Mouse (Mus musculus) kidney, adult 10 weeks (tissue): ENCODE data around the gene Mtor. TPM values are rescaled to one million over a fixed set of nuclear protein-coding genes. Genes with fewer than 3 reads are reported as not detected.

Experiments
- polyA plus RNA-seq: library from polyadenylated mRNA; stranded (reverse); fragments of 350-450 nt; fragmentation: Illumina TruSeq; extraction: RNeasy Lipid Tissue Mini Kit (QIAGEN cat#74804); gene quantifications from one replicate; pipeline ENCODE4 v1.2.3, GENCODE M21; 2014; ENCODE audit warnings: low read depth, low replicate concordance

The Mtor gene
- 11.6 TPM for polyA plus RNA-seq

DNA sequence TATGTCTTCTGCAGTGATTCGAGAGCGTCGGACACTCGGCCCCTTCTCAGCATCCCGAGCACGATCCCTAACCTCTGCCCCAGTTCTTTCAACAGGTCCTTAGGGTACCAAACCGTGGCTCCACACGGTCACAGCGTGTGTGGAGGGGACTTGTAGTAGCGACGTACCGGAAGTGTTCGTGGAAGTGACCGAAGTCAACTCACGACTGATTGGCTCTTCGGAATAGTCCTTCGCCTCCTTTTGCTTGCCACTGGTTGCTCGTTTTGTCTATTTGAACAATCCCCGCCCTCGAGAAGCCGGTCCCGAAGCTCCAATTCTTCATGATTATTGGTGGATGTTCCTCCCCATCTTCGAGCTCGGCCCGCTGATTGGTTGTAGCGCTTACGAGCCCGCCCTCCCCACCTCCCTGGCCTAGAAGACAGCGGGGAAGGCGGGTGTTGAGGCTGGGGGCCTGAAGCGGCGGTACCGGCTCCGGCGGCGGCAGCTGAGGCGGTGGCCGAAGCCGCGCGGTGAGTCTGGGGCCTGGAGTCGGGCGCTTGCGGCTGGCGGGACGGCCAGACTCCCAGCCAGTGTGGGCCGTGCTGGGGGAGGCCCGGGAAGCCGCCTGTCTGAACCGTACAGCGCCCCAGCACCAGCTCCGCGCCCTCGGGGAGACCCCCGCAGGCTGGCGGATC lies at the start of gene Mtor:
Mtor (plus strand) TSS at position 433 of the 674 bp plus-strand sequence.

DNA sequence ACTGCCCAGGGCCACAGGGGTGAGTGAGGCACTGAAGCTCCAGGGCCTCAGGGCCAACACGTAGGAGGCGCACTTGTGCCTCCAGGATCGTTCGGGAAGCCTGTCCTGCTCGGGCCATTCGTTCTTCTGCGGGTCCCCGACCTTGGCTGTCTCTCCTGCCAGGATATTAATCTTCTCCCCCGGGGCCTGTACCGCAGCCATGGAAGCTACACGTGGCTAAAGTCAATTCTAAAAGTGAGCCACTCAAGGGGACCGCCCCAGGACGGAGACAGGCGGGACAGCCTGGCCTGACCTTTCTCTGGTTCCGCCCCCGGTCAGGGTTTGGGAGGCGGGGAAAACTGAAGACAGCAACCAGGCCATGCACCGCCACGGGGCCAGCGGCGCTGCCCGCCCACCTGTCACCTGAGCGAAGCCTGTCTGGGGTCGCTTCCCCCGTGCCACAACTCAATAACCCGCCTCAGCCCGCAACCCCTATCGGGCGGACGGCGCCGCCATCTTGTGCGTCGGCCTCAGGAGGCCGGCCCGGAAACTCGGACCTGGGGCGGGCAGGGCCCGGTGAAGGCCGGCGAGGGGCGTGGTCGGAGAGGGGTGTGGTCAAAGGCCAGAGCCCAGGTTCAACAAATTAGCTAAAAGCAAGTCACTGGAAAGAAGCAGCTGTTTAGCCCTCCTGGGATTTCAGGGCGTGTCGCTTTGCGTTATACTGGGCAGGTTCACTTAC lies 4.0 kb upstream of the Mtor start, which contains the start of gene Ubiad1:
Ubiad1 (minus strand) TSS at position 522 of the 718 bp plus-strand sequence.

GRCm38 (mm10) chr4:148500410-148500867 lies 52.0 kb downstream of the Mtor start, which contains the start of gene Angptl7:
Gene Angptl7, minus strand, starts transcription at chr4:148500460.

DNA sequence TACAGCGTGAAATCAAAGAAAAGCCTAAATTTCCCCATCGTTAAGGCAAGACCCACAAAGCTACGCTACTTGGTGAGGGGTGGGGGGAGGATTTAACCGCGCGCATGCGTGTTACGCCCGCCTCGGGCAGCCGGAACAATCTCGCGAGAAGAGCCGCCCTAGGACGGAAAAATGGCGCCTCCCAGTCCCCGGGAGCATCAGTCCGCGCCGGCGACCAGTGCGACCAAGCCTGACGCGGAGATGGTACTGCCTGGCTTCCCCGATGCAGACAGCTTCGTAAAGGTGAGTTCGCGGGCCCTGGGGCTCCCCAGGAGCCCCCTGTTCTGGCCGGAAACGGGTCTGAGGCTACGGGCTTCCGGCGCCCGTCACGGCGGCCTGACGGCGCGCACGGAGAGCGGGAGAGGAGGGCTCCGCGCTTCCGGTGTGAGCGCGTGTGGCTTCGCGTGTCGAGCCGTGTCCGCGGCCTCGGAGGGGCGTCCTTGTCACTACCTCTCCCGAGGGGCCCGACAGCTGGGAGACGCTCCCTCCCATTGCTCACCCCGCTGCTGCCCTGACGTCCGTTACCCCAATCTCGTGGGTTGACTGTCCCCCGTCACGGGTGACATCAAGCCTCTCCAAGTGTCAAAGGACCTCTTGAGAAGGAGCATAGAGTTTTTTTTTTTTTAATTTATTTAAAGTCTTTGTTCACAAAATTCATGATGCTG lies 110.0 kb downstream of the Mtor start, which contains the start of gene Exosc10:
Exosc10 (plus strand) TSS at position 133 of the 704 bp plus-strand sequence.

DNA sequence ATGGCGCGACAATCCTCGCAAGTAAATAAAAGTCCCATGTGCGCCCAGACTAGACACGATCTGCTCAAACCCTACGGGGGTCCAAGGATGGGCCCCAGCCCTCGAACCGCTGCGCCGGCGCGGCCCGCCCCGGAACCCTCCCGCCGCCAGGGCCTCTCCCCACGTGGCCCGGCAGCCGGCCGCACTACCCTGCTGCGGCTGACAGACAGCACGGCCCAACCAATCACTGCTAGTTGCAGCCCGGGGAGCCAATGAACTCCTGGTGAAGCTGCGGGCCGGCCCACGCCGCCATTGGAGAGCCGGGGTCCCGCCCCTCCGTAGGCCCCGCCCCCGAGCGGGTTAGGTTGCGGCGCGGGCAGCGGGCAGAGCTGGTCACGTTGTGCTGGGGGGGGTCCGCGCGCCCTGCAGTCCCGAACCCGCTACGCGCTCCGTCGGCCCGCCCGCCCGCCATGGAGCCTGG lies 142.8 kb downstream of the Mtor start, which contains the start of gene Srm:
Srm (plus strand) TSS at position 333 of the 460 bp plus-strand sequence.

DNA sequence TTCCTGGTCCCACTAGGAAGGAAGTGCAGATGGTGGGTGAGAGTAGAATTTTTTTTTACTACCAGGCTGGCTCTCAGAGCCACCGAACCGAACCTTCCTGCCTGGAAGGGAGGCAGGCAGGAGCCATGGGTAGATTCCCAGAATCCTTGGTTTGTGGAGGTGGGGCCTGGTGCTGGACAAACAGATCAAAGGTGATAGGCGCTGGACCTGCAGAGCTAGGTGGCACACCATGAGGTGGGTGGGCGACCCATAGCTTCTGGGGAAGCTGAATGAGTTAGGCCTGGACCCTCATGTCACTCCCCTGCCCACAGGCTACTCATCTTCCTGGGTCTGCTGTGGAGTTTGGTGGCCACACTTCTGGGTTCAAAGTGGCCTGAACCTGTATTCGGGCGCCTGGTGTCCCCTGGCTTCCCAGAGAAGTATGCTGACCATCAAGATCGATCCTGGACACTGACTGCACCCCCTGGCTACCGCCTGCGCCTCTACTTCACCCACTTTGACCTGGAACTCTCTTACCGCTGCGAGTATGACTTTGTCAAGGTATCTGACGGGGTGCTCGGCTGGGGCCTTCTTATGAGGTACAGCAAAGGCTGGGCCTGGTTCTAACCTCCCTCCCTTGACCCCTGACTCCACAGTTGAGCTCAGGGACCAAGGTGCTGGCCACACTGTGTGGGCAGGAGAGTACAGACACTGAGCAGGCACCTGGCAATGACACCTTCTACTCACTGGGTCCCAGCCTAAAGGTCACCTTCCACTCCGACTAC lies 154.1 kb downstream of the Mtor start, which contains the start of gene Masp2:
Masp2 (plus strand) TSS at position 198 of the 764 bp plus-strand sequence.

Other genes starting within 250 kb of the Mtor start
- gene Disp3, start 160.6 kb upstream of the Mtor start, polyA plus RNA-seq: not detected
- 6.3 TPM for gene Ubiad1, start 3.8 kb upstream of the Mtor start, polyA plus RNA-seq
- 0.81 TPM for gene Angptl7, start 51.8 kb downstream of the Mtor start, polyA plus RNA-seq
- 5.5 TPM for gene Exosc10, start 109.8 kb downstream of the Mtor start, polyA plus RNA-seq
- gene Srm, start 142.9 kb downstream of the Mtor start, polyA plus RNA-seq: not detected
- 0.16 TPM for gene Masp2, start 153.9 kb downstream of the Mtor start, polyA plus RNA-seq
- gene Tardbp, start 178.4 kb downstream of the Mtor start, polyA plus RNA-seq: 563 TPM
- gene Gm572, start 194.7 kb downstream of the Mtor start, polyA plus RNA-seq: not detected